Mouse (Mus musculus): ENCODE measurements around the gene Tbl1xr1. TPM values are rescaled to one million over a fixed set of nuclear protein-coding genes. Genes with fewer than 3 reads are reported as not detected.

Gene Tbl1xr1
- 36.8 and 48.2 TPM in 2 replicates for polyA plus RNA-seq (2012; rRNA removed)

DNA sequence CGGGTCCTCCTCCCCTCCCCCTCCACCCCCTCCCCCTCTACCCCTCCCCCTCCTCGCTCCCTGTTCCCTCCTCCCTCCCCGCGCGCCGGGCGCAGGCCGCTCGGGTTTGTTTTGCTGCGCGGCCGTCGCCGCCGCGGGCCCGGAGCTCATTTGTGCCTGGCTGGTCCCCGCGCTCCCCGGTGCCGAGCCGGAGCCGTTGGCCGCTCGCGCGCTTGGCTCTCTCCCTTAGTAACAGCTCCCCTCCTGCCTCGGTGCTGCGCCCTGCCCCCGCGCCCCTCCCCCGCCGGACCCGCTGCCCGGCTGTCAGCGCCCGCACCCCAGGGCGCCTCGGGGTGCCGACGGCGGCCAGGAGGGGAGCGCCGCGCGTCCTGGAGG, at the start of gene Tbl1xr1:
TSS of gene Tbl1xr1 (plus strand) at position 92 of the 375 bp plus-strand sequence.

Data from central nervous system, embryonic 11.5 days (tissue).